Mouse (Mus musculus): Measurements from ENCODE around the gene Rorb. TPM values are rescaled to one million over a fixed set of nuclear protein-coding genes. Genes with fewer than 3 reads are reported as not detected.

Rorb gene
- polyA plus RNA-seq, 2 experiments, result not detected

GRCm38 (mm10) chr19:18887646-18888407, 223.2 kb downstream of the Rorb start:
- WGBS (ENCODE audit: insufficient replicate concordance), result 42% methylated on average over 11 of the region's 11 CpGs
- no peak for ATAC-seq (ENCODE audit: insufficient read depth)

GRCm38 (mm10) chr19:18881162-18881561, 229.8 kb downstream of the Rorb start:
- H3K4me3 ChIP-seq (ENCODE audit: insufficient read depth in 1 of 2, low read depth in 2 of 2, low read length in 2 of 2), result no peak overlapping the region
- no peaks in the 10 kb centered on the region for H3K4me1 ChIP-seq (replicated peaks; ENCODE audit: control insufficient read depth in 2 of 2, insufficient read depth in 2 of 2, low read length in 1 of 2)
- no peaks in the 10 kb centered on the region for H3K9me3 ChIP-seq (ENCODE audit: control insufficient read depth, low read length)
- no peak overlapping the region for H3K27ac ChIP-seq
- H3K4me2 ChIP-seq (ENCODE audit: low read depth), result no peak overlapping the region
- no peaks in the 10 kb centered on the region for H3K36me3 ChIP-seq (replicated peaks; ENCODE audit: control insufficient read depth, insufficient read depth, low read depth)
- ATAC-seq (ENCODE audit: insufficient read depth), result no peak
- TF ChIP-seq CTCF (IDR thresholded peaks at IDR 0.05; ENCODE audit: low read depth), result no peak
- TF ChIP-seq EP300 (IDR thresholded peaks at IDR 0.05; ENCODE audit: low read depth), result no peak
- H3K9ac ChIP-seq (replicated peaks), result no peak overlapping the region
- no peaks in the 10 kb centered on the region for H3K27me3 ChIP-seq (ENCODE audit: control insufficient read depth, insufficient read depth, low read length)
- WGBS (ENCODE audit: insufficient replicate concordance), result 69% methylated on average over 5 of the region's 5 CpGs
- no peak for DNase-seq (ENCODE audit: low read depth in 3 of 3, low spot score in 3 of 3)

More at GRCm38 (mm10) chr19:18887646-18888407, 223.2 kb downstream of the Rorb start:
- Histone ChIP-seq H3K9me3 (ENCODE audit: control insufficient read depth, low read length) (no peaks in the 10 kb centered on the region), H3K4me3 (ENCODE audit: insufficient read depth in 1 of 2, low read depth in 2 of 2, low read length in 2 of 2) (no peak overlapping the region), H3K9ac (replicated peaks) (no peak overlapping the region), H3K4me2 (ENCODE audit: low read depth) (no peak overlapping the region), H3K27ac (no peak overlapping the region), H3K27me3 (ENCODE audit: control insufficient read depth, insufficient read depth, low read length) (no peaks in the 10 kb centered on the region), H3K36me3 (replicated peaks; ENCODE audit: control insufficient read depth, insufficient read depth, low read depth) (no peaks in the 10 kb centered on the region), H3K4me1 (replicated peaks; ENCODE audit: control insufficient read depth in 2 of 2, insufficient read depth in 2 of 2, low read length in 1 of 2) (no peaks in the 10 kb centered on the region)
- TF ChIP-seq EP300 (IDR thresholded peaks at IDR 0.05; ENCODE audit: low read depth) (no peak), CTCF (IDR thresholded peaks at IDR 0.05; ENCODE audit: low read depth) (no peak)
- DNase-seq (ENCODE audit: low read depth in 3 of 3, low spot score in 3 of 3), result no peak
